Mouse (Mus musculus): ENCODE results near the gene Bdh2. TPM values are rescaled to one million over a fixed set of nuclear protein-coding genes. Genes with fewer than 3 reads are reported as not detected.

Bdh2 gene
- total RNA-seq, 2 experiments from 2014 or later = 3.2 to 4.6 TPM

DNA sequence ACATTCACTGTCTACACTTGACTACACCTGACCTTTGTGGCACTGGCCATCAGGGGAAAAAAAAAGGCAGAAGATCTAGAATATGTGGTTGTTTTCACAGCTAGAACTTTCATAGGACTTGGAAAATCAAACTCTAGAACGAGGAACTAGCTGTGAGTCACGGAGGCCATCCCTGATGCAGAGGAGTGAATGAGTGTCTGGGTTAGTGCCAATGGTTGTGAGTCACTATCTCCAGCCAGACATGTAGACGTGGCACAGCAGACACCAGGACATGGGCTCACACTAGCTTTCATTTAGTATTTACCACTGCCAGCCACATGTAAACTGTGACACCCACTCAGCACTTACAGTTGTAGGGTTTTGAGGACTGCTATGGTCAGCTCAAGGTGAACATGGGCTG lies 17.5 kb downstream of the Bdh2 start:
- DNase-seq = peak; percentile 19 to 36

DNA sequence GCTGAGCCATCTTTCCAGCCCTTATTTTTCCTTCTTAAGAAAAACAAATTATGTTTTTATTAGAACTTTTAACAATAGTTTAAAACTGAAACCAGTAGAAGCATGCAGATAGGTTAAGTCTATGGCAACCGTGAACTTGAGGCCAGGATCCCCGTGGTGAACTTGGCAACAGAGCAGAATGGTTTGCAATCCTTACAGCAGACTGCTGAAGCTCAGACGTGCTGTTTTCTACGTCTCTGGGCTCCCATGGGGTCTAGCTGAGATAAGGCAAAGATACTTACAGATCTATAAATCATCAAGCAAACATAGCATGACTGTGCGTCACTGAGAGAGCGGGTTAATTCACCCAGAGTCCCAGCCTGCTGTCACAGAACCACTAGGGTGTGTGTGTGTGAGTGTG lies 19.1 kb downstream of the Bdh2 start:
- DNase-seq = no peak

DNA sequence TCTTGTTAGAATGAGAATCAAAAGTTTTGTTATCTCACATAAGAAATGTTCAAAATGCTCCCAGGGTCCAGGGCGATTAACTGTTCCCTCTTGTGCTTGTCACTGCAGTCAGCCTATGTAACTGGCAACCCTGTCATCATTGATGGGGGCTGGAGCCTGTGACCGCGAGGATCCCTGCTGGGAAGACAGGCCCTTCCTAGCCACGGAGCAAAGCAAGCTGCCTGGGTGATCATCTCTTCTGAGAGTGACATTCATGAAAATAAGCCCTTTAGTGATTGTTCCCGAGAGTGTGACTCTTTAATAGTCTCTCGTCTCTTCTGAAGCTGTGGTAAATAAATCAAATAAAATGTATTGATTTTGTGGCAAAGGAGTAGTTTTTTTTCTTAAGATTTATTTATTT lies 23.0 kb downstream of the Bdh2 start:
- no peak for DNase-seq

DNA sequence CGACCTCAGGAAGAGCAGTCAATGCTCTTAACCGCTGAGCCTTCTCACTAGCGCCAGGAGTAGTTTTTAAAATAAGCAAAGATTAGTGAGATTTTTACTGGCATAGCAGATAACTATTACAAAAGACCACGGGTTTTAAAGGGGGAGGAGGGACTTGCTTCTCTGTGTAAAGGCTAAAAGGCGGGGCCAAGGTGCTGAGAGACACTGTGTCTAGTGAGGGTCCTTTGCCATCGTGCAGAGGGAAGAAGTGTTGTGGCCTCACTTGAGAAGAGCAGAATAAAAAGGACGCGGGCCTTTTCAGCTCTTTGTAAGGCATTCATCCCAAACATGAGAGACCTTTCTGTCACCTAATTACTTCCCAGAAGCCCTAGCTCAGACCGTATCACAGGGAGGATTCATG lies 23.5 kb downstream of the Bdh2 start:
- no peak for DNase-seq

DNA sequence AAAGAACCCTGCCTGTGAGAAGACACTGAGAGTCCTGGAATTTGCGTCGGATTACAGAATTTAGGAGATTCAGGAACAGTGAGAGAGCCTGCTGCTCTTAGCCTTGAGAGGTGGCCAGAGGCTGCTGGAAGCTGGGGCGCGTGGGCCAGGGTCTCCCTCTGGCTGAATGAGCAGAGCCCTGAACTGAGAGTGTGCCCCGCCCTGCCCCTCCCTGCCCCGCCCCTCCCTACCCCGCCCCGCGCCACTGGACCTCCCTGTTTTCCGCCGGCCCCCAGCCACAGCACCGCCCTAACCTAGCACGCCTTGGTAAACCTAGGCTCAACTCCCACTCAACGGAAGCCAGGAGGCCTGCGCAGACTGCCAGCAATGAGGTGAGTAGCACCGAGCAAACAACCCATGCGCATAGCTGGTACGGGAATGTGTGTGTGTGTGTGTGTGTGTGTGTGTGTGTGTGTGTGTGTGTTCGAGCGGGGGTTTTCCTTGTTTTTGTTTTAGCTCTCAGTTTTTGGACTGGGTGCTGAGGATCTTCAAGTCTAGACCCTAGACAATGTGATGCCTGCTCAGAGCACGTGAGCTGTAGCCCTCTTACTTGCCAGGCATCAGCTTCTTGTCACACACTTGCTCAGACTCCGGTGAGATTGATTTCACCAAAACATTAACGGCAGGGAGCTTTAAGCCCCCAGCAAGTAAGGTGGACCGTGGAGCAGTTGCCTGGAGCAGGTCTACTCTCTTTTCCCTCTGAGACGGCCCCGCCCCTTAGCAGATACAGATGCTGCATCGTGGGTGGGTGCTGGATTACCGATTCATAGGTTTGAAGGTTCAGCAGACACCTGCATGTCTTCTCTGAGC lies 26.6 kb downstream of the Bdh2 start, which contains the start of gene Slc9b2:
Slc9b2 (plus strand) TSS at position 290 of the 849 bp plus-strand sequence.
- DNase-seq = peak; percentile 11 to 18

DNA sequence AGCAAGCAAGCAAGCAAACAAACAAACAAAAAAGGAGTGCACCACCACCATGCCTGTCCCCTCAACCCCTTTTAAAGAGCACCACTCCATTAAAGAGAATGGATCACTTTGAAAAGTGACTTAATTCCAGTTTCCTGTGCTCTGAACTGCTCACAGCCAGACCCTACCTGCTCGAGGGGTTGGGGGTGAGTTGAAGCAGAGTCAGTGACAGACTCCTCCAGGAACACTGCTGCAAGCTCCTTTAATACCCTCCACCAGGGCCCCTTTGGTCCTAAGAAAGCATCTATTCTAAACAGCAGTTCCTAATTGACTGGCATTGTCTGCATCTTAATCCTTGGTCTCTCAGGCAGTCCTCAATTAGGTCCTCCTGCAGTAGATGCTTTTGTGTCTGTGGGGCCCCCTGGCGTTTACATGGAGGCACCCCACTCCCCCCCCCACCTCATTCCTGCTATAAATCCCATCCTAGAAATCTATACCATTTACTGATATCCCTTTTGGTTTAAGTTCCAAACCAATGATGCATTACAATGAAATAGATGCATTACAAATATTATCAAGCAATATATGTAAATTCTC lies 32.0 kb downstream of the Bdh2 start:
- no peak for DNase-seq

DNA sequence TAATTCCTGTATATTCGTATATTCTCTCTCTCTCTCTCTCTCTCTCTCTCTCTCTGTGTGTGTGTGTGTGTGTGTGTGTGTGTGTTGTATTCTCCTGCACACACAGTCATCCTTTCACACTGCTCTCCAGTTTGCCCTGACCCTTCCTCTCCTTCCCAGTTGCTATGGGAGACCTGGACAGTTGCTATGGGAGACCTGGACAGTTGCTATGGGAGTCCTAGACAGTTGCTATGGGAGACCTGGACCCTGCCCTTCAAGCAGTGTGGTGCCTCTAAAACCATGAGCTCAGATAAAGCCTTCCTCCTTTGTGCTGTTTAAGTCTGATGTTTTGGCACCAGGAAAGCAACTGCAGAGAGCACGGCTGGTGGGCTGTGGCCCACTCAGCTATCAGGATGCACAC lies 32.7 kb downstream of the Bdh2 start:
- no peak for DNase-seq

DNA sequence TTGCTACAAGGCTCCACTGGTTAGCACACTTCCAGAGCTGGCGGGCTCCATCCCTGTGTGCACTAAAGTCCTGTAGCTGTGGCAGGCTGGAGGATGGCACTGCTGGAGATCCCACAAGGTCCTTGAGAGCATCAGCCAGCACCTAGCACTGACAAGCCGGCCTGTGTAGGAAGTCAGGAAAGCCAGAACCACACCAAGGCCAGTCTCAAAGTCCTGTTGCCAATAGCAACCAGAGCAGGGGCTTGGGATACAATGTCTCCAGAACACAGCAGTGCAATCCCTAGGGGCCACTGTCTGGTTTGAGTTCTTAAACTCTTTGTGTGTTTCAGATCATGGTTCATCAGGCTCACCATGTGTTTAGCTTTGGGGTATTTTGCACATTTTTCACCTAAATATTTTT lies 33.8 kb downstream of the Bdh2 start:
- DNase-seq = no peak

DNA sequence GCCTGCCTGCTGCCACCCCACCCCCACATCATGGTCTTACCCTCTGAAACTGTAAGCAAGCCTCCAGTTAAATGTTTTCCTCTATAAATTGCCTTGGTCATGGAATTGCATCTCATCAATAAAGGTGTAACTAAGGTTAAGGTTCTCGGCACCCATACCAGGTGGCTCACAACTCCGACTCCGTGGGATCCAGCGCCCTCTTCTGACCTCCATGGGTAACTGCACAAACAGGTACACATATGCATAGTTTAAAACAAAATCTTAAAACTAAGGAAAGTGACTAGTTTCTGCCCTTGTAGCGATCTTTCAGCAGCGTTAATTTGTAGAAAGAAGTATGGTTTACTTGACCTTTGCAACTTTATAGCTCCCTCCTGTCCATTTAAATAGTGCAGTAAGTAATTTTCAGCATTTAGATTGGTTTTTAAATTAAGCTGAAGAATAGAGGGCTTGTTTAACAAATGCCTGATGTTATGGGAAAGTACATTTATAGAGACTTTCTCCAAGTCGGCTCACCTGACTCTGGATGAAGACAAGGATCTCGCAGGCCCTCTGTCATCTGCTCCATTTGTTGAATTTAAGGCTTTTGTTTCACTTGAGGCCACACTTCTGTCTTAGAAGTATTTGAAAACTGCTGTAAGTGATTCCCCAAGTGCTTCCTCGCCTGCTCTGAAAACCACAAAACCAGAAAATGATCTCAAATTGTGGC lies 34.9 kb downstream of the Bdh2 start:
- DNase-seq = no peak

DNA sequence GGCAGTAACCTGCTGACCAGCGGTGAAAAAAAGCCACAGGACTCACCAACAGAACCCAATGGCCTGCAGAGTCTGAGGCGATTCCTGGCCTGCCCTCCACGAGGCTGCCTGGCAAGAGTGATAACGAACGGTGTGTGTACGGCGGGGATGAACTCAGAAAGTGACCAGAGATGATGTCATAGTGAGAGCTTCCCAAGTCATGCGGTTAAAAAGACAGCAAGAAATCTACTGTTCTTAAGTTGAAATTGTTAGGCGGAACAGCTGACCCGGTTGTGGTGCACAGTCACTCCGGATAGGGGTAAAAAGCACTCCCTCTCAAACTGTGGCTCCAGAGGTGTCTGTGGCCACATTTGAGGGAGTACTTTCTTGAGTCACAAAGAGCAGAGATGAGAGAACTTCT lies 37.3 kb downstream of the Bdh2 start:
- no peak for DNase-seq

DNA sequence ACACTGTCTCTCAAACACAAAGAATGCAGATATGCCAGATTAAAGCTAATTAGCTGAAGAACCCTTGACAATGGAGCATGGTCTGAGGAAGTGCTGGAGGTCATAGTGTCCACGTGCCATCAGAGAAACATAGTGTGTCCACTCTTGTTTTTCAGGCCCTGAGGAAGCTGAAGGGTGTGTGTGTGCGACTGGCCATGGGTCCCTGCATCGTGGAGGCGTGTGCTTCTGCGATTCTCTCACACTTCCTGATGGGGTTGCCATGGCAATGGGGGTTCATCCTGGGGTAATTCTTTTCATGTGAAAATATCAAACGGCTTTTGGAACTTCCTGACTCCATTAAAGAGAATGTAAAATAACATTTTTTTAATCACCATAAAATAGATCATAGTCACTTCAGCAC lies 43.3 kb downstream of the Bdh2 start:
- no peak for DNase-seq

DNA sequence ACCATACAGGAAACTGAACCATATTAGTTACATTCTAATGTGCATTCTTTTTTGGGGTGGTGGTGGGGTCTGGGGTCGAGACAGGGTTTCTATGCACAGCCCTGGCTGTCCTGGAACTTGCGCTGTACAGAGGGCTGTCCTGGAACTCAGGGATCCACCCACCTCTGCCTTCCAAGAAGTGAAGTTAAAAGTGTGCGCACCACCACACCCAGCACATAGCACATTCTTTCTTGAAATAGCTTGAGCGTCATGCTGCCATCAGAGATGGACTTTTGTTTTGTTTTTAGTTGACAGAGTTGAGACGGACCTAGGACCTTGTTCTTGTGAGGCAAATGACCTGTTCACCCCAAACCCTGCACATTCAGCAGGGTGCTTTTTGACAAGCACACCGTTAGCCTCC lies 46.2 kb downstream of the Bdh2 start:
- peak in 1 of 2 experiments; percentile 33 for DNase-seq

DNA sequence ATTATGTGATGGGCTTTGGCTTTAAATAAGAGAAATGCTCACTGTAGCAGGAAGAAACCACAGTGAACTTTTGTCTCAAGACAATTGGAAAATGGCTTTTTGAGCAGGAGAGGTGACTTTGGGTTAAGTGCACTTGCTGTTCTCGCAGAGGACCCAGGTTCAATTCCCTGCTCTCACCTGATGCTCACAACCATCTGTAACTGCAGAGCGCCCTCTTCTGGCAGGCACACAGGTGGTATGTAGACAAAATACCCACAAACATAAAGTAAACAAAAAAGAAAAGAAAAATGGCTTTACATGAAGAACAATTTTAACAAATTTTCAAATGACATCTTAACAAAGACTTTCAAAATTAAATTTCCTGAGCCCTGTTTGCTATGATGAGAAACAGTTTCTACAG lies 46.6 kb downstream of the Bdh2 start:
- no peak for DNase-seq

DNA sequence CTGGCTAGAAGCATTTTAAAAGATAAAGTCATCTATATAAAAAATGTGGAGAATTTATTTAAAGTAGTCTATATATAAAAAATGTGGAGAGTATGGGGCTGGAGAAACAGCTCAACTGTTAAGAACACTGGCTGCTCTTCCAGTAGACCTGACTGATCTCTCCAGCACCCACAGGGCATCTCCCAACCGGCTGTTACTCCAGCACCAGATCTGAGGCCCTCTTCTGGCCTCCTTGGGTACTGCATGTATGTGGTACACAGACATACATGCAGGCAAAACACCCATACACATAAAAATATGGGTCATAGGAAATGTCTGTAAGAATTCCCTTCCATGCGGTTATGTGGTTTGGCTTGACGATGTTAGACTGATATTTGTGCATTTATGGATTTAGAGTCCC lies 47.5 kb downstream of the Bdh2 start:
- DNase-seq = peak; percentile 4 to 43

DNA sequence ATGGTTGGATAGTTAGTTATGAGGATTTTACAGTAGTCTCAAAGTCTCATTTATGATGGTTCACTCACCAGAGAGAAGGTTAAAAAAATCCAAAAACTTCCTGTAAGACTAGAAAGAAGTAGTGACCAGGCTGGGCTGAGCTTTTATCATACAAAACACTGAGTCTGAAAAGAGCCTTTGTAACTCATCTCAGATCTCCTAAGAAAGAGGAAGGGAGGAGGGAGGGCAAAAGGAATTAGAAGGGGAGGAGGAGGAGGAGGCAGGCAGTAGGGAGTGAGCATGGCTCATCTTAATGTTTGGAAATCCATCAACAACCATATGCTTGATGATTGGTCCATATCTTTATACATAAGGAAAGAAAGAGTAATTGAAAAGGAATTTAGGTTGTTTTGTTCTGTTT lies 51.7 kb downstream of the Bdh2 start:
- DNase-seq = no peak

DNA sequence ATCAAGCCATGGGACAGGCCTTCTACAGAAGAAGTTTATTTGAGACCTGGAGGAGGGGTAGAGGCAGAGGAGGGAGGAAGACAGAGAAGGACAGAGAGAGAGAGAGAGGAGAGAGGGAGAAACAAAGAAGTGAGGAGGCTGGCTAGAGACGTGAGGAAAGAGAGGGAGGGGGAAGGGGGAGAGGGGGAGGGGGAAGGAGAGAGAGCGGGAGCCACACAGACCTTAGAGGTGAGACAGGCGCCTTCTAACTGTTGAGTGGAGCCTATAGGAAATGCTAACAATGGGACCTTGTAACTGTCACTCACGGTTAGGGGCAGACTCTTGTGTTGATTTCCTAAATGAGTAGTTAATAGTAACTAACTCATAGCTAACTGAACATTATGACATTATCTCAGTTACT lies 52.7 kb downstream of the Bdh2 start:
- no peak for DNase-seq

DNA sequence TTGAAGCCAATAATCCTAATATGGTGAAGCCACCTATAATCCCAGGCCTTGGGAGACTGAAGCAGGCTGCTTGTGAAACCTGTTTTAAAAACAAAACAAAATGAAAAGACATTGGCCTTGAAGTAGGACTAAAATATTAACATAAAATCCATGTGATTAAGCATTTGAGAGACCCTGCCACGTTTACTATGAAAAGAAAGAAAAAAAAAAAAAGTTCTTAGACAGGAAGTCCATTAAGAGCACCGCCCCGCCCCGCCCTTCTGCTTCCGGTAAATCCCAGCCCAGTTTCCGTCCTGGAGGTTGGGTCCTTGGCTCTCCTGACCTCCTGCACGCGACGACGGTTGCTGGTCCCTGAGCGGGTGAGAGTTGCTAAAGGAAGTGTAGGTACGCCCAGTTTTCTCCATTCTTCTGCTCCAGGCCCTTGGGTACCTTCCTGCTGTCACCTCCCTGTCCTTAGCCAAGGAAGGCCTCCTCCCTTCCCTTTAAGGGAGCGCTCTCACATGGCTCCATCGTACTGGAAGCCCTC lies 66.8 kb downstream of the Bdh2 start, which contains the start of gene Slc9b1:
Slc9b1 (plus strand) TSS at position 291 of the 526 bp plus-strand sequence.
- DNase-seq = peak; percentile 11 to 34

DNA sequence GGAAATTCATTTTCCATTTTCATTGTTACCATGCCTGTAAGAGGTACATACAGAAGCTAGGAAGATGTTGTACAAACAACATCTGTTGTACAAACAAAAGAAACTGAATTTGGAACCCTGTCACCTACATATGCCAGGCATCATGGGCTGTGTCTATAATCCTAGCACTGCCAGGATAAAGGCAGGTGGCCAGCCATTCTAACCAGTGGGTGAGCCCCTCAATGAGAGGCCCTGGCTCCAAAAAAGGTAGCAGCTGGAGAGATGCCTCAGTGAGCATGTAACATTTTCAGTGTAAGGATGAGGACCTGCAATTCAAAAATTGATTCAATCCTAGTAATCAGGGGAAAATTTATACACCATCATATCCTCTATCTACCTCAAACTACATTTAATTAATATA lies 68.0 kb downstream of the Bdh2 start:
- no peak for DNase-seq

DNA sequence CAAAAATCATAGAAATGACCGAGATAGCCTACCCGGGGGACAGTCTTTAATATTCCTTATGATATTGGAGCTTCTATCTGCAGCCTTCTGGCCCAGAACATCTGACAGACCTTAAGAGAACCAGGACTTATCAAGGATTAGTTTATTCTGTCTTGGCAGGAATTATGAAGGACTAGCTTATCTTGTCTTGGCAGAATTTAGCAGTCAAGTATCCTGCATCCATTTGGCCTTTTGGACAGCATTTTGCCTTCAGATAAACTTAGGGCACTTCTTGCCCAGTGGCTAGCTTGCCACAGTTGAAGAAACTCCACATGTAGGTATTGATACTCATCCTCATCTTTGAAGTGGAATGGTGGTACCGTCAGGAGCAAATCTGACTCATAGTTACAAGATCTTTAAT lies 70.8 kb downstream of the Bdh2 start:
- no peak for DNase-seq

Measured in heart, adult 18-20 months (tissue).